Comparison of ENCODE assay signal across 8 mouse cellular contexts in genomic region chr11:117792281-117792888, GRCm38 (mm10). TPM values are rescaled to one million over a fixed set of nuclear protein-coding genes. Genes with fewer than 3 reads are reported as not detected.
A peak's percentile ranks its signal among the peaks of the same experiment; 100 is the strongest.
DNase-seq lines count a peak whose midpoint lies in the region; ATAC-seq lines count a peak whose summit lies in the region.

No protein-coding gene starts in this region.

- H3K4me1 ChIP-seq in hindbrain, embryonic 13.5 days (replicated peaks), result peaks cover 3% of the 10 kb centered on the region; the same call in 1 of the 2 replicates
- H3K4me1 ChIP-seq in liver, embryonic 11.5 days (replicated peaks; ENCODE audit: control insufficient read depth, insufficient read depth, low read length), result peaks cover 40% of the 10 kb centered on the region
- H3K4me1 ChIP-seq in neural tube, embryonic 12.5 days, result peaks cover 12% of the 10 kb centered on the region; the same call in 1 of the 2 replicates

- ATAC-seq in hindbrain, embryonic 13.5 days (ENCODE audit: low FRiP score), result no peak
- ATAC-seq in liver, embryonic 11.5 days (replicated peaks; ENCODE audit: low FRiP score), result peak; percentile 66
- no peak for ATAC-seq in neural tube, embryonic 12.5 days (ENCODE audit: low FRiP score, low read depth)

- peak overlapping the region; percentile 49; the same call in 1 of the 2 replicates for H3K9ac ChIP-seq in hindbrain, embryonic 13.5 days
- H3K9ac ChIP-seq in liver, embryonic 11.5 days (ENCODE audit: low read depth, low read length), result peak overlapping the region; percentile 46
- no peak overlapping the region for H3K9ac ChIP-seq in neural tube, embryonic 12.5 days

- H3K4me2 ChIP-seq in hindbrain, embryonic 13.5 days, result peak overlapping the region; percentile 17; the same call in 1 of the 2 replicates
- peak overlapping the region; percentile 70 for H3K4me2 ChIP-seq in liver, embryonic 11.5 days
- peak overlapping the region; percentile 41 for H3K4me2 ChIP-seq in neural tube, embryonic 12.5 days (replicated peaks)

- no peaks in the 10 kb centered on the region for H3K36me3 ChIP-seq in hindbrain, embryonic 13.5 days
- no peaks in the 10 kb centered on the region for H3K36me3 ChIP-seq in liver, embryonic 11.5 days (ENCODE audit: control insufficient read depth, insufficient read depth, low read length)
- H3K36me3 ChIP-seq in neural tube, embryonic 12.5 days, result no peaks in the 10 kb centered on the region

- no peak overlapping the region for H3K27ac ChIP-seq in hindbrain, embryonic 13.5 days
- peak overlapping the region; percentile 45 for H3K27ac ChIP-seq in liver, embryonic 11.5 days (ENCODE audit: low read depth, low read length)
- H3K27ac ChIP-seq in neural tube, embryonic 12.5 days, result no peak overlapping the region

- WGBS in hindbrain, embryonic 13.5 days, result 10% methylated on average over 22 of the region's 22 CpGs
- 4% methylated on average over 22 of the region's 22 CpGs for WGBS in liver, embryonic 11.5 days
- WGBS in neural tube, embryonic 12.5 days, result 6% methylated on average over 22 of the region's 22 CpGs

- H3K9me3 ChIP-seq in hindbrain, embryonic 13.5 days, result no peaks in the 10 kb centered on the region
- H3K9me3 ChIP-seq in liver, embryonic 11.5 days (ENCODE audit: control insufficient read depth, low read length), result no peaks in the 10 kb centered on the region
- no peaks in the 10 kb centered on the region for H3K9me3 ChIP-seq in neural tube, embryonic 12.5 days

- peaks cover 32% of the 10 kb centered on the region for H3K27me3 ChIP-seq in hindbrain, embryonic 13.5 days
- no peaks in the 10 kb centered on the region for H3K27me3 ChIP-seq in liver, embryonic 11.5 days (replicated peaks; ENCODE audit: control insufficient read depth, insufficient read depth, low read length)
- H3K27me3 ChIP-seq in neural tube, embryonic 12.5 days (replicated peaks), result peaks cover 20% of the 10 kb centered on the region

- H3K4me3 ChIP-seq in hindbrain, embryonic 13.5 days, result no peak overlapping the region
- peak overlapping the region; percentile 37 for H3K4me3 ChIP-seq in liver, embryonic 11.5 days (ENCODE audit: low read depth, low read length)
- H3K4me3 ChIP-seq in neural tube, embryonic 12.5 days, result 0 out of 2 replicates have a peak overlapping the region, but pooled peaks have one; percentile 5

- peak; percentile 68 for DNase-seq in adrenal gland, postnatal 14 days
- DNase-seq in adrenal gland, adult 8-10 months, result no peak
- peak; percentile 71 for DNase-seq in T-cell, adult 2 months (ENCODE audit: low spot score)
- DNase-seq in liver, embryonic 11.5 days (ENCODE audit: low spot score), result peak; percentile 75
- no peak for DNase-seq in left cerebral cortex, adult 9 months (ENCODE audit: low spot score in 2 of 2)
- no peak for DNase-seq in right cerebral cortex, postnatal 25 days

RNA-seq across cellular contexts. Expression of gene 6030468B19Rik, which starts 5.1 kb away (rescaled TPM):
- total RNA-seq in adrenal gland, postnatal 14 days (2021), result 0.44 TPM in 1 of 2 replicates, not detected in the other
- total RNA-seq in adrenal gland, adult 8-10 months (2022), result not detected
- not detected in 2 replicates for polyA plus RNA-seq in hindbrain, embryonic 13.5 days (2015; fragmentation: Nextera tagmentation; extraction: Ambion mirVana)
- 49.3 and 54.3 TPM in 2 replicates for polyA plus RNA-seq in liver, embryonic 11.5 days (2014; fragmentation: Nextera tagmentation; extraction: Ambion mirVana)
- polyA plus RNA-seq in neural tube, embryonic 12.5 days (2016; fragmentation: Nextera tagmentation; extraction: Ambion mirVana), result 0.42 TPM in 1 of 2 replicates, not detected in the other

RNA-seq across cellular contexts. Expression of gene Tmc6, which starts 10.4 kb away (rescaled TPM):
- 35.1 and 35.7 TPM in 2 replicates for total RNA-seq in adrenal gland, postnatal 14 days (2021)
- 10 to 100 TPM; 28.2 to 50.0 (median 40.7) TPM for total RNA-seq in adrenal gland, adult 8-10 months (2022)
- polyA plus RNA-seq in hindbrain, embryonic 13.5 days (2015; fragmentation: Nextera tagmentation; extraction: Ambion mirVana), result 5.3 TPM in 2 replicates
- 61.2 and 62.1 TPM in 2 replicates for polyA plus RNA-seq in liver, embryonic 11.5 days (2014; fragmentation: Nextera tagmentation; extraction: Ambion mirVana)
- polyA plus RNA-seq in neural tube, embryonic 12.5 days (2016; fragmentation: Nextera tagmentation; extraction: Ambion mirVana), result 11.2 and 11.5 TPM in 2 replicates

RNA-seq across cellular contexts. Expression of gene Tmc8, which starts 10.5 kb away (rescaled TPM):
- 5.3 and 8.3 TPM in 2 replicates for total RNA-seq in adrenal gland, postnatal 14 days (2021)
- 1 to 10 TPM; 1.5 to 3.3 (median 3.0) TPM for total RNA-seq in adrenal gland, adult 8-10 months (2022)
- 0.75 and 1.5 TPM in 2 replicates for polyA plus RNA-seq in hindbrain, embryonic 13.5 days (2015; fragmentation: Nextera tagmentation; extraction: Ambion mirVana)
- polyA plus RNA-seq in liver, embryonic 11.5 days (2014; fragmentation: Nextera tagmentation; extraction: Ambion mirVana), result 18.6 and 18.8 TPM in 2 replicates
- polyA plus RNA-seq in neural tube, embryonic 12.5 days (2016; fragmentation: Nextera tagmentation; extraction: Ambion mirVana), result 1.0 and 1.4 TPM in 2 replicates

RNA-seq across cellular contexts. Expression of gene Gm20708, which starts 17.1 kb away (rescaled TPM):
- total RNA-seq in adrenal gland, postnatal 14 days (2021), result 0.83 and 0.93 TPM in 2 replicates
- 1 to 10 TPM in 2 of 4 experiments, under 1 TPM in 2; 0.59 to 3.4 (median 1.3) TPM for total RNA-seq in adrenal gland, adult 8-10 months (2022)
- 0.70 and 0.74 TPM in 2 replicates for polyA plus RNA-seq in hindbrain, embryonic 13.5 days (2015; fragmentation: Nextera tagmentation; extraction: Ambion mirVana)
- polyA plus RNA-seq in liver, embryonic 11.5 days (2014; fragmentation: Nextera tagmentation; extraction: Ambion mirVana), result 0.21 and 0.80 TPM in 2 replicates
- 0.70 TPM in 1 of 2 replicates, not detected in the other for polyA plus RNA-seq in neural tube, embryonic 12.5 days (2016; fragmentation: Nextera tagmentation; extraction: Ambion mirVana)

RNA-seq across cellular contexts. Expression of gene Syngr2, which starts 17.1 kb away (rescaled TPM):
- 62.6 and 73.8 TPM in 2 replicates for total RNA-seq in adrenal gland, postnatal 14 days (2021)
- total RNA-seq in adrenal gland, adult 8-10 months (2022), result 100 to 1,000 TPM in 2 of 4 experiments, 10 to 100 TPM in 2; 86.0 to 110 (median 103) TPM
- 14.6 and 16.5 TPM in 2 replicates for polyA plus RNA-seq in hindbrain, embryonic 13.5 days (2015; fragmentation: Nextera tagmentation; extraction: Ambion mirVana)
- polyA plus RNA-seq in liver, embryonic 11.5 days (2014; fragmentation: Nextera tagmentation; extraction: Ambion mirVana), result 92.1 and 99.4 TPM in 2 replicates
- polyA plus RNA-seq in neural tube, embryonic 12.5 days (2016; fragmentation: Nextera tagmentation; extraction: Ambion mirVana), result 19.0 and 19.4 TPM in 2 replicates

Comparison
In these comparisons a context has a peak if more than half of its experiments do, and no peak if none do; other contexts are left out.
1. DNase-seq: peak in adrenal gland, postnatal 14 days (single experiment), T-cell, adult 2 months (single experiment) and liver, embryonic 11.5 days (single experiment); none in adrenal gland, adult 8-10 months (single experiment), left cerebral cortex, adult 9 months (0 of 2) and right cerebral cortex, postnatal 25 days (single experiment).
2. H3K4me2 ChIP-seq: peak in every context shown above with its lines; median percentile 70 in liver, embryonic 11.5 days; 41 in neural tube, embryonic 12.5 days; 17 in hindbrain, embryonic 13.5 days.
3. RNA of gene 6030468B19Rik, which starts 5.1 kb away (polyA plus RNA-seq): 49.3 to 54.3 TPM in liver, embryonic 11.5 days; 0.42 TPM in neural tube, embryonic 12.5 days and not detected in hindbrain, embryonic 13.5 days; every median in the first group is over 10 times any median in the second.